Mouse (Mus musculus) megakaryocyte, embryonic 14.5 days (primary cell): ENCODE results near the gene Gmds.

Source experiments
- FLI1 ChIP-seq: IDR thresholded peaks from 2 replicates; pipeline ENCODE4 v1.6.1; 2012; ENCODE audit warnings: low read length, inconsistent platforms, mixed read lengths
- GATA1 ChIP-seq: IDR thresholded peaks from 3 replicates; pipeline ENCODE4 v1.6.1; 2012; ENCODE audit warnings: mixed read lengths, low read length, inconsistent platforms, borderline replicate concordance

DNA sequence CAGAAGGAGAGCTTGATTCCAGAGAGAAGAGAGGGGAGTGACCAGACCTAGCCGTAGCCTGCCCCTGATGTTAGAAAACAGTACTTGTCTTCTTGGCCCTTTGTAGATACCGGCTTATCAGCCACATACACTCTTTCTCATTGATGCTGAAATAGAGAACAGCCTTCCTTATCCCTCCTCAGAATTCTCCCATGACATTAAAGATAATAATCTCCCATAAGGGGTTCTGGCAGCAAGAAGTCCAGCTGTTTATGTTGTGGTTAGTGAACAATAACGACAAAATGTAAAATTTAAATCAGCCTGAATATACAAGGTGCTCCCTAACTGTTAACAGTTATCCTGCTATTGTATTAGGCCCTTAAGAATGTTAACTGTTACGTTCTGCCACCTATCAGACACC, 414.0 kb downstream of the Gmds start:
- TF ChIP-seq GATA1 (no peak), FLI1 (no peak)
